Mouse (Mus musculus) forebrain, embryonic 16.5 days (tissue): ENCODE data around the gene Plvap. TPM values are rescaled to one million over a fixed set of nuclear protein-coding genes. Genes with fewer than 3 reads are reported as not detected.

Experiments used
- ATAC-seq: fragments of 200-750 bp; cut with Nextera tagmentation; 2 replicates; pipeline ENCODE4 v1.8.0; 2017; ENCODE audit warnings: mild to moderate bottlenecking, moderate library complexity
- H3K27ac ChIP-seq: fragments of 300-500 bp; sonication (generic); 2 replicates; pipeline ENCODE4 v1.5.1; 2014; ENCODE audit warnings: low read length, control low read depth
- H3K27me3 ChIP-seq: fragments of 300-500 bp; sonication (generic); replicated peaks from 2 replicates; pipeline ENCODE4 v1.6.1; 2014; ENCODE audit warnings: low read length; ENCODE audit not compliant: control insufficient read depth, insufficient read depth
- H3K36me3 ChIP-seq: fragments of 300-500 bp; sonication (generic); 2 replicates; pipeline ENCODE4 v1.6.1; 2014; ENCODE audit not compliant: control insufficient read depth, insufficient read depth
- H3K4me1 ChIP-seq: fragments of 300-500 bp; sonication (generic); replicated peaks from 2 replicates; pipeline ENCODE4 v1.6.1; 2014; ENCODE audit warnings: low read length; ENCODE audit not compliant: control insufficient read depth, insufficient read depth
- H3K4me2 ChIP-seq: fragments of 300-500 bp; sonication (generic); 2 replicates; pipeline ENCODE4 v1.6.1; 2014; ENCODE audit warnings: mild to moderate bottlenecking, low read length, control low read depth
- H3K4me3 ChIP-seq: fragments of 300-500 bp; sonication (generic); replicated peaks from 2 replicates; pipeline ENCODE4 v1.5.1; 2014; ENCODE audit warnings: mild to moderate bottlenecking, low read length, control low read depth
- H3K9ac ChIP-seq: fragments of 300-500 bp; sonication (generic); replicated peaks from 2 replicates; pipeline ENCODE4 v1.6.1; 2014; ENCODE audit warnings: low read depth, low read length, control low read depth
- H3K9me3 ChIP-seq: fragments of 300-500 bp; sonication (generic); 2 replicates; pipeline ENCODE4 v1.6.1; 2016; ENCODE audit warnings: low read length; ENCODE audit not compliant: control insufficient read depth
- WGBS: fragments of 180-500 bp; shearing (Covaris S2); extraction: QIAGEN DNeasy Blood & Tissue Kit; methylation state at CpG from one replicate; pipeline ENCODE4 v1.1.7; 2014; 5-methylcytosine and 5-hydroxymethylcytosine counted together
- polyA plus RNA-seq: library from polyadenylated mRNA; unstranded; fragments of >200 nt; fragmentation: Nextera tagmentation; extraction: Ambion mirVana; gene quantifications from 2 replicates; pipeline ENCODE4 v1.2.1, GENCODE M21; 2015

Plvap gene
- polyA plus RNA-seq, 1 experiment from 2014 or later: 3.5 TPM

DNA sequence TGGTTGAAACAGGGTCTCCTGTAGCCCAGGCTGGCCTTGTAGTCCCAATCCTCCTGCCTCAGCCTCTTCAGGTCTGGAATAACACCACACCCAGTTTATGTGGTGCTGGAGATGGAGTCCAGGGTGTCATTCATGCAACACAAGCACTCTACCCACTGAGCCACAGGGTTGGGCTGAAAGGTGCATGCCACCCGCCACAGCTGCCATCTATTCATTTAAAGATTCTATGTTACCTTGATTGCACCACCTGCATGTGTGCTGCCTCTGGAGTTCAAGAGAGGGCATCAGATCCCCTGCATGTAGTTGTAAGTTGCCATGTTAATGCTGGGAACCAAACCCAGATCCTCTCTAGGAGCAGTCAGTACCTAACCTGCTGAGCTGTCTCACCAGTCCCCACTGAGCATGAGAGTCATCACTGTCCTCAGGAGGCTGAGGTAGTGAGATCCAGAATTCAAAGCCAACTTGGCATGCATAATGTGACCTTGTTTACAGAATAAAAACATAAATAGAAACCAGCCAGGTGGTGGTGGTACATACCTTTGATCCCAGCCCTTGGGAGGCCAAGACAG lies 14.4 kb downstream of the Plvap start:
- Histone ChIP-seq H3K27me3 (no peaks in the 10 kb centered on the region), H3K4me2 (no peak overlapping the region), H3K4me3 (no peak overlapping the region), H3K9ac (0 out of 2 replicates have a peak overlapping the region, but pooled peaks have one; percentile 7), H3K9me3 (no peaks in the 10 kb centered on the region), H3K27ac (no peak overlapping the region), H3K4me1 (peaks cover 6% of the 10 kb centered on the region), H3K36me3 (peaks cover 5% of the 10 kb centered on the region; the same call in 1 of the 2 replicates)
- 100% methylated on average over 1 of the region's 1 CpGs for WGBS
- ATAC-seq: no peak

DNA sequence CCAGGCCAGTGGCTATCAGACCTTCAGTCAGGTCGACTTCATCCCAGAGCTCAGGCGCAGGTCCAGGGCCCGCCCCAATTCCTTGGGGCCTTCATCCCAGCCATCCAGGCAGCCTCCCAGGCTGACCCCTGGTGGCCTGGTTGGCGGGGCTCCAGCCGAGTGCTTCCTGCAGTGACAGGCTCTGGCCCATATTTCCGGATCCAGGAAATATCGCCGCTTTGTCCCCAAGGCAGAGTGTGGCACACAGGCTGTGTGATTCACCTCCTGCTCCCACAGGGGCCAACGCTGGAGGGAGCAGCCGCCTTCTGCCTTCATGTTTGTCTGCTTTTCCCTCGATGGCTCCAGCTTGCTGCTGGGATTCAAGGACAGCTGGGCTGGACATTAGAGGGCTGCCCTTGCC lies 15.1 kb downstream of the Plvap start:
- no peak overlapping the region for H3K9ac ChIP-seq
- ATAC-seq: no peak

DNA sequence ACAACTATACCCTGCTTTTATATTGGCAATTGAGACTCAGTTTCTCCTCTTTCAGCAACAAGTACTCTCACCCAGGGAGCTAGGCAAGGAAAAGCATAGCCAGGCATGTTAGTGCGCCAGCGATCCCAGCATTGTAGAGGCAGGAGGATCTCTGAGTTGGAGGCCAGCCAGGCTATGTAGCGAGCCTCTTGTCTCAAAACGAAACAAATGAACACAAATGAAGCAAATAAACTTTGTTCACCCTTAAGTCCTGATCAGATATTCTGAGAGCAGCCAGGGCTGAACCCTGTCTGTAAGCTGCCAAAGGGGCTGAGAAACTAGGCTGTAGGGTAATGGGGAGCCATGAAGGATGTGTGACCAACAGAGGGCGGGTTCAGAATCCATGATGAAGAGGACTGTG lies 15.7 kb downstream of the Plvap start:
- no peaks in the 10 kb centered on the region for H3K27me3 ChIP-seq
- H3K36me3 ChIP-seq: peaks cover 5% of the 10 kb centered on the region; the same call in 1 of the 2 replicates
- H3K4me3 ChIP-seq: no peak overlapping the region
- no peak overlapping the region for H3K9ac ChIP-seq
- ATAC-seq: no peak
- H3K4me1 ChIP-seq: peaks cover 6% of the 10 kb centered on the region
- no peaks in the 10 kb centered on the region for H3K9me3 ChIP-seq
- no peak overlapping the region for H3K27ac ChIP-seq
- no peak overlapping the region for H3K4me2 ChIP-seq
- WGBS: 75% methylated on average over 5 of the region's 5 CpGs

More for the DNA sequence above, 15.1 kb downstream of the Plvap start:
- no peak overlapping the region for H3K4me3 ChIP-seq
- 58% methylated on average over 11 of the region's 11 CpGs for WGBS
- no peaks in the 10 kb centered on the region for H3K9me3 ChIP-seq
- H3K36me3 ChIP-seq: peaks cover 5% of the 10 kb centered on the region; the same call in 1 of the 2 replicates
- peaks cover 6% of the 10 kb centered on the region for H3K4me1 ChIP-seq
- no peak overlapping the region for H3K27ac ChIP-seq
- H3K4me2 ChIP-seq: no peak overlapping the region
- H3K27me3 ChIP-seq: no peaks in the 10 kb centered on the region

- no peak overlapping the region; the same call in 1 of the 2 replicates for H3K9ac ChIP-seq
- H3K36me3 ChIP-seq: peaks cover 5% of the 10 kb centered on the region; the same call in 1 of the 2 replicates
- peak overlapping the region; percentile 47 for H3K4me2 ChIP-seq
- WGBS: 16% methylated on average over 15 of the region's 16 CpGs
- peaks cover 6% of the 10 kb centered on the region for H3K4me1 ChIP-seq
- ATAC-seq: peak; percentile 67
- H3K27ac ChIP-seq: peak overlapping the region; percentile 50; the same call in 1 of the 2 replicates
- H3K4me3 ChIP-seq: peak overlapping the region; percentile 23; the same call in 1 of the 2 replicates
- no peaks in the 10 kb centered on the region for H3K27me3 ChIP-seq
- no peaks in the 10 kb centered on the region for H3K9me3 ChIP-seq
Observed at GRCm38 (mm10) chr8:71495039-71495438, 16.5 kb downstream of the Plvap start.

DNA sequence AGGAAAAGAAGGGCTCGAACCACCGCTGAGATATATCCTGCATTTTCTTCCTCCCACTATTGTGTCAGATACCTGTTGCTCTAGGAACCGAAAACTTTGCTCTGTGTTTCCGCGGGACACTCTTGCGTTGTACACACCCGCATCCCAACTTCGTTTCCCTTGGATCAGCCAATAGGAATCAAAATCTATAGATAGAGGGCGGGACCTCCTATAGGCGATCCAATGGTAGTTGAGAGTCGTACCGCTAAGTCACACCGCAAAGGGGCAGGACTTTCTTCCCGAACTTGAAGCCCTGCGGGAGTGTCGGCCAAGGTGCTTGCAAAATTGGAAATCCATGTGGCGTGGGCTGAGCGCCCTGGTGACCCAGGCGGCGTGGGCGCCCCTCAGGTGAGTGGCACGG lies 23.1 kb downstream of the Plvap start:
- Histone ChIP-seq H3K4me1 (peaks cover 40% of the 10 kb centered on the region), H3K4me2 (peak overlapping the region; percentile 98), H3K4me3 (peak overlapping the region; percentile 76), H3K27me3 (no peaks in the 10 kb centered on the region), H3K9me3 (no peaks in the 10 kb centered on the region), H3K9ac (peak overlapping the region; percentile 66), H3K36me3 (peaks cover 5% of the 10 kb centered on the region; the same call in 1 of the 2 replicates), H3K27ac (no peak overlapping the region)
- 0% methylated on average over 22 of the region's 22 CpGs for WGBS
- ATAC-seq: peak; percentile 88

DNA sequence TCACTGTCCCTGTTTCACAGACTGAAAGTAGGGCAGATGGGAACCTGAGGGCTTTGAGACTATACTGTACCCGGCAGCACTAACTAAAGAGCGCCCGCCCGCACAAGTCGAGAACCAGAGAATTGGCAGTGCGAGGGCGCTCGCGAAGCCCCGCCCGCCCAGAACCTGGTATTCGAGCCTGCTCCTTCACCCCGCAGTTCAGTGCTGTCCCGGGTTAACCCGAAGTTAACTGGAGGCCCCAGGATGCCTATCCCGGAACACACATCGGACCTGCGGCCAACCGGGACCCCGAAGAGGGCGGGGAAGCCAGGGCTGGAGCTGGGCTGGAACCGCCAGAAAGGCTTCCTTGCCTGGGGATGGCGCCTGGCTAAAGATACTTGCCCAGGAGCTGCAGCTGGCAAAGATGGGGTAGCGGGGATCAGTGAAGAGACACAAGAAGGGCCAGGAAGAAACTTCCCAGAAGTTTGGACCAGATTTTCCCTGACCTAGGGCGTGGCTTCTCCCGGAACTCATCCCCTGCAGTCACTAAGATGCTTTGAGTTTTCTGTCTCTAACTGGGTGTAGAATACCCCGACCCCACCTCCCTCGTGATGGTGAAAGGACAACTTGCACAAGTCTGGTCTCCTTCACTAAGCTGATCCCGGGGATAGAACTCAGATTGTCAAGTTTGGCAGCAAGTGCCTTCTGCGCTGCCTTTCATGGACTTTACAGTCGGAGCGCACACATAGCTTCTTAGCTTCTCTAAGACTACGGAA lies 23.7 kb downstream of the Plvap start, which contains the start of gene Gtpbp3:
TSS of gene Gtpbp3 (plus strand) at position 413 of the 755 bp plus-strand sequence.
- Histone ChIP-seq H3K9me3 (no peaks in the 10 kb centered on the region), H3K4me3 (peak within 1 kb of the TSS; percentile 76), H3K9ac (peak within 1 kb of the TSS; percentile 66), H3K27ac (peak within 1 kb of the TSS; percentile 64), H3K27me3 (no peaks in the 10 kb centered on the region), H3K4me1 (peaks cover 45% of the 10 kb centered on the region), H3K4me2 (peak within 1 kb of the TSS; percentile 98), H3K36me3 (peaks cover 3% of the 10 kb centered on the region; the same call in 1 of the 2 replicates)
- under 1% methylated on average over 33 of the region's 33 CpGs for WGBS
- peak; percentile 36 for ATAC-seq

DNA sequence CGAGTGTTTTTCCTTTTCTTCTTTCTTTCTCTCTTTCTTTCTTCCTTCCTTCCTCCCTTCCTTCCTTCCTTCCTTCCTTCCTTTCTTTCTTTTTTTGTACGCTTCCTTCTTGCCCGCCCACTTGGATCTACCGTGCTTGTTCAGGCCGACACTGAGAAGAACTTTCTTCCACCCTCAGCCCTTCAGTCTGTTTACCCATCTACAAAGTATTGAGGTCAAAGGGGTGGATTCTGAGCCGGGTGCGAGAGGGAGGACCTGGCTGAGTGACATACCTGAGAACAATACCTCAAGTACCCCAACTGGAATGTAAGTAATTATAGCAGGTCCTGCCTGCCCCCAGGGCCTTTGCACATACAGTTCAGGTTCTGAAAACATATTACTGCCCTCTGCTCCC lies 25.4 kb downstream of the Plvap start:
- no peaks in the 10 kb centered on the region for H3K9me3 ChIP-seq
- peaks cover 5% of the 10 kb centered on the region; the same call in 1 of the 2 replicates for H3K36me3 ChIP-seq
- 12% methylated on average over 7 of the region's 7 CpGs for WGBS
- no peaks in the 10 kb centered on the region for H3K27me3 ChIP-seq
- peak overlapping the region; percentile 84 for H3K4me2 ChIP-seq
- peaks cover 45% of the 10 kb centered on the region for H3K4me1 ChIP-seq
- ATAC-seq: no peak
- H3K27ac ChIP-seq: peak overlapping the region; percentile 66
- peak overlapping the region; percentile 83 for H3K4me3 ChIP-seq
- H3K9ac ChIP-seq: peak overlapping the region; percentile 50

DNA sequence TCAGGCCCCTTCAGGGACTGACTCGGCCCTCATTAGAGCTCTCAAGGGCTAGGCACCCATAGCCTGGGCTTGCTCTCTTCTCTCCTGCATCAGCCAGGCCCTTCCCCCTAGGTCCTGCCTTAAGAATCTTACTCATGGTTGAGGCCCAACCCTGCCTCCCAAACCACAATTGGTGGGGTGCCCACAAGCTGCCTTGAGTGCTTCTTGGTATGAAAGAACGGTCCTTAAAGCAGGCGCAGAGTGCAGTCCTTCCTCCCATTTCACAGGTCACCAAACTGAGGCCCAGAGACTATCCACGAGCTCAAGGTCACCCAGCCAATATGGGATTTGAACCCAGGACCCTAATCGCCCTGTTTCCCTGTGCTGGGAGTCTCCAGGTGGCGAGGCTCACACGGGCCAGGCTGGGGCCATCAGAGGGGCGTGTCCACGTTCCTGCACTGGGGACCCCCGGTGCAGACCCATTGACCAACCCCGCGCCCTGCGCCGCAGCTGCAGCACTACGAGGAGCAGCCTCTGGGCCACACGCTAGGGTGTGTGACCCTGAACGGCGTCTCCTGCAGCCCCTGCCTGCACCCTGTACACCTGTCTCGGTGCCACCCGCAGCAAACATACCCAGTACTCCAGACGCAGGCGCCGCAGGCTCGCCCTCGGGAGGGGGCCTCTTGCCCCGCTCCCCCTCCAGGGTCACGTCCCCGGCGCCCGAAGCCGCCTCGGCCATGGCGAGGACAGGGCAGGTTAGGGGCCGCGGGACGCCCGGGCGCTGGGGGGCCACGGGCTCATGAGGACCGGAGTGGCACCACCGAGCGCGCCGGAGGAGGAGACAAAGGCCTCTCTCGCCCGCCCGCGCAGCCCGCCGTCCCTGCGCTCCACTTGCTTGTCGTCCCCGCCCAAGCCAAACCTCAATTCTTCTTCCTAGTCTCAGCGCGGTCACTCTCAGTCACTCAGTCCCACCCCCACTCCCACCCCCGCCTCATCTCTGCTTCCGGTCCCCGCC lies 26.1 kb downstream of the Plvap start, which contains the start of gene Ano8:
TSS of gene Ano8 (minus strand) at position 822 of the 994 bp plus-strand sequence.
- 4% methylated on average over 58 of the region's 58 CpGs for WGBS
- peak; percentile 86 for ATAC-seq
- H3K4me1 ChIP-seq: peaks cover 45% of the 10 kb centered on the region

More for the DNA sequence above, 26.1 kb downstream of the Plvap start, which contains the start of gene Ano8:
- Histone ChIP-seq H3K9me3 (no peaks in the 10 kb centered on the region), H3K36me3 (peaks cover 5% of the 10 kb centered on the region; the same call in 1 of the 2 replicates), H3K27ac (peak within 1 kb of the TSS; percentile 86), H3K4me2 (peak within 1 kb of the TSS; percentile 84), H3K9ac (peak within 1 kb of the TSS; percentile 100), H3K4me3 (peak within 1 kb of the TSS; percentile 83), H3K27me3 (no peaks in the 10 kb centered on the region)
